Mouse (Mus musculus): ENCODE results near the gene Tcea2. TPM values are rescaled to one million over a fixed set of nuclear protein-coding genes. Genes with fewer than 3 reads are reported as not detected.

Gene Tcea2
- polyA plus RNA-seq, 2 experiments: 1.8 to 3.4 TPM

- no peak for ATAC-seq (ENCODE audit: insufficient read depth)
These were observed 47.7 kb downstream of the Tcea2 start for GRCm38 (mm10) chr2:181727659-181728262.

GRCm38 (mm10) chr2:181730051-181730450 is 49.9 kb downstream of the Tcea2 start:
- no peaks in the 10 kb centered on the region for H3K4me1 ChIP-seq (replicated peaks; ENCODE audit: control insufficient read depth in 2 of 2, insufficient read depth in 2 of 2, low read length in 1 of 2)

More at GRCm38 (mm10) chr2:181727659-181728262, 47.7 kb downstream of the Tcea2 start:
- 37% methylated on average over 9 of the region's 9 CpGs for WGBS (ENCODE audit: insufficient replicate concordance)
- Histone ChIP-seq H3K9me3 (ENCODE audit: control insufficient read depth, low read length) (no peaks in the 10 kb centered on the region), H3K4me2 (ENCODE audit: low read depth) (no peak overlapping the region), H3K4me1 (replicated peaks; ENCODE audit: control insufficient read depth in 2 of 2, insufficient read depth in 2 of 2, low read length in 1 of 2) (no peaks in the 10 kb centered on the region), H3K27ac (no peak overlapping the region), H3K9ac (replicated peaks) (no peak overlapping the region), H3K36me3 (replicated peaks; ENCODE audit: control insufficient read depth, insufficient read depth, low read depth) (no peaks in the 10 kb centered on the region), H3K27me3 (ENCODE audit: control insufficient read depth, insufficient read depth, low read length) (no peaks in the 10 kb centered on the region), H3K4me3 (ENCODE audit: insufficient read depth in 1 of 2, low read depth in 2 of 2, low read length in 2 of 2) (no peak overlapping the region)
- TF ChIP-seq CTCF (IDR thresholded peaks at IDR 0.05; ENCODE audit: low read depth): no peak
- TF ChIP-seq EP300 (IDR thresholded peaks at IDR 0.05; ENCODE audit: low read depth): no peak
- DNase-seq (ENCODE audit: low read depth in 3 of 3, low spot score in 3 of 3): no peak

More at GRCm38 (mm10) chr2:181730051-181730450, 49.9 kb downstream of the Tcea2 start:
- Histone ChIP-seq H3K4me3 (ENCODE audit: insufficient read depth in 1 of 2, low read depth in 2 of 2, low read length in 2 of 2) (no peak overlapping the region), H3K27ac (no peak overlapping the region), H3K36me3 (replicated peaks; ENCODE audit: control insufficient read depth, insufficient read depth, low read depth) (no peaks in the 10 kb centered on the region), H3K27me3 (ENCODE audit: control insufficient read depth, insufficient read depth, low read length) (no peaks in the 10 kb centered on the region), H3K4me2 (ENCODE audit: low read depth) (no peak overlapping the region), H3K9me3 (ENCODE audit: control insufficient read depth, low read length) (no peaks in the 10 kb centered on the region), H3K9ac (replicated peaks) (no peak overlapping the region)
- DNase-seq (ENCODE audit: low read depth in 3 of 3, low spot score in 3 of 3) (no peak), ATAC-seq (ENCODE audit: insufficient read depth) (no peak)
- no peak for TF ChIP-seq EP300 (IDR thresholded peaks at IDR 0.05; ENCODE audit: low read depth)
- no peak for TF ChIP-seq CTCF (IDR thresholded peaks at IDR 0.05; ENCODE audit: low read depth)
- WGBS (ENCODE audit: insufficient replicate concordance): 38% methylated on average over 3 of the region's 3 CpGs

Other genes with a start within 250 kb of the Tcea2 start
- 4.4 and 5.3 TPM in 2 replicates for gene Zbtb46, start 220.9 kb upstream of the Tcea2 start, polyA plus RNA-seq (2012; rRNA removed)
- 6.5 and 6.8 TPM in 2 replicates for gene Zbtb46, start 220.9 kb upstream of the Tcea2 start, polyA plus RNA-seq (2014; fragmentation: Nextera tagmentation; extraction: Ambion mirVana)
- 0.01 TPM in 1 of 2 replicates, not detected in the other for gene Abhd16b, start 187.1 kb upstream of the Tcea2 start, polyA plus RNA-seq (2012; rRNA removed)
- not detected in 2 replicates for gene Abhd16b, start 187.1 kb upstream of the Tcea2 start, polyA plus RNA-seq (2014; fragmentation: Nextera tagmentation; extraction: Ambion mirVana)
- 19.6 and 36.1 TPM in 2 replicates for gene Tpd52l2, start 183.2 kb upstream of the Tcea2 start, polyA plus RNA-seq (2012; rRNA removed)
- 78.3 and 80.5 TPM in 2 replicates for gene Tpd52l2, start 183.2 kb upstream of the Tcea2 start, polyA plus RNA-seq (2014; fragmentation: Nextera tagmentation; extraction: Ambion mirVana)
- gene Dnajc5, start 159.8 kb upstream of the Tcea2 start, polyA plus RNA-seq (2012; rRNA removed): 12.5 and 13.9 TPM in 2 replicates
- 20.0 and 23.7 TPM in 2 replicates for gene Dnajc5, start 159.8 kb upstream of the Tcea2 start, polyA plus RNA-seq (2014; fragmentation: Nextera tagmentation; extraction: Ambion mirVana)
- gene Uckl1, start 95.4 kb upstream of the Tcea2 start, polyA plus RNA-seq (2012; rRNA removed): 30.8 and 33.3 TPM in 2 replicates
- gene Uckl1, start 95.4 kb upstream of the Tcea2 start, polyA plus RNA-seq (2014; fragmentation: Nextera tagmentation; extraction: Ambion mirVana): 18.7 and 21.6 TPM in 2 replicates
- gene Prpf6, start 88.4 kb upstream of the Tcea2 start, polyA plus RNA-seq (2012; rRNA removed): 9.5 and 15.7 TPM in 2 replicates
- 22.3 and 25.9 TPM in 2 replicates for gene Prpf6, start 88.4 kb upstream of the Tcea2 start, polyA plus RNA-seq (2014; fragmentation: Nextera tagmentation; extraction: Ambion mirVana)
- 8.8 and 9.5 TPM in 2 replicates for gene Zfp512b, start 87.5 kb upstream of the Tcea2 start, polyA plus RNA-seq (2012; rRNA removed)
- gene Zfp512b, start 87.5 kb upstream of the Tcea2 start, polyA plus RNA-seq (2014; fragmentation: Nextera tagmentation; extraction: Ambion mirVana): 4.4 and 6.5 TPM in 2 replicates
- gene Samd10, start 81.1 kb upstream of the Tcea2 start, polyA plus RNA-seq (2012; rRNA removed): 1.6 TPM in 2 replicates
- 1.5 TPM in 2 replicates for gene Samd10, start 81.1 kb upstream of the Tcea2 start, polyA plus RNA-seq (2014; fragmentation: Nextera tagmentation; extraction: Ambion mirVana)
- gene Gm29797, start 23.3 kb upstream of the Tcea2 start, polyA plus RNA-seq (2012; rRNA removed): 0.08 and 0.09 TPM in 2 replicates
- gene Gm29797, start 23.3 kb upstream of the Tcea2 start, polyA plus RNA-seq (2014; fragmentation: Nextera tagmentation; extraction: Ambion mirVana): 0.14 TPM in 1 of 2 replicates, not detected in the other
- 5.5 TPM in 2 replicates for gene Sox18, start 8.7 kb upstream of the Tcea2 start, polyA plus RNA-seq (2012; rRNA removed)
- 4.1 and 5.0 TPM in 2 replicates for gene Sox18, start 8.7 kb upstream of the Tcea2 start, polyA plus RNA-seq (2014; fragmentation: Nextera tagmentation; extraction: Ambion mirVana)
- gene Rgs19, start 13.7 kb downstream of the Tcea2 start, polyA plus RNA-seq (2012; rRNA removed): 19.0 and 20.6 TPM in 2 replicates
- 15.8 and 21.0 TPM in 2 replicates for gene Rgs19, start 13.7 kb downstream of the Tcea2 start, polyA plus RNA-seq (2014; fragmentation: Nextera tagmentation; extraction: Ambion mirVana)
- gene Lkaaear1, start 18.1 kb downstream of the Tcea2 start, polyA plus RNA-seq (2012; rRNA removed): not detected in 2 replicates
- not detected in 2 replicates for gene Lkaaear1, start 18.1 kb downstream of the Tcea2 start, polyA plus RNA-seq (2014; fragmentation: Nextera tagmentation; extraction: Ambion mirVana)
- gene Oprl1, start 34.7 kb downstream of the Tcea2 start, polyA plus RNA-seq (2012; rRNA removed): 0.11 and 0.21 TPM in 2 replicates
- 0.06 TPM in 1 of 2 replicates, not detected in the other for gene Oprl1, start 34.7 kb downstream of the Tcea2 start, polyA plus RNA-seq (2014; fragmentation: Nextera tagmentation; extraction: Ambion mirVana)
- 0.02 and 0.09 TPM in 2 replicates for gene Myt1, start 83.0 kb downstream of the Tcea2 start, polyA plus RNA-seq (2012; rRNA removed)
- not detected in 2 replicates for gene Myt1, start 83.0 kb downstream of the Tcea2 start, polyA plus RNA-seq (2014; fragmentation: Nextera tagmentation; extraction: Ambion mirVana)
- gene Pcmtd2, start 157.5 kb downstream of the Tcea2 start, polyA plus RNA-seq (2012; rRNA removed): 6.3 and 9.1 TPM in 2 replicates
- 12.5 and 15.4 TPM in 2 replicates for gene Pcmtd2, start 157.5 kb downstream of the Tcea2 start, polyA plus RNA-seq (2014; fragmentation: Nextera tagmentation; extraction: Ambion mirVana)
- gene Polr3k, start 184.0 kb downstream of the Tcea2 start, polyA plus RNA-seq (2012; rRNA removed): 7.7 and 12.7 TPM in 2 replicates
- 31.0 and 31.5 TPM in 2 replicates for gene Polr3k, start 184.0 kb downstream of the Tcea2 start, polyA plus RNA-seq (2014; fragmentation: Nextera tagmentation; extraction: Ambion mirVana)

All from liver, embryonic 14.5 days (tissue).